Mouse (Mus musculus) small intestine, adult 2 months (tissue): ENCODE data around the gene Gm49661. TPM values are rescaled to one million over a fixed set of nuclear protein-coding genes. Genes with fewer than 3 reads are reported as not detected.

Source experiments
- H3K27ac ChIP-seq: fragments of 200-500 bp; 2 replicates; pipeline ENCODE4 v1.5.1; 2012; ENCODE audit warnings: low read depth, low read length, control low read depth, inconsistent platforms; ENCODE audit not compliant: insufficient read depth
- H3K27me3 ChIP-seq: fragments of 200-500 bp; 2 replicates; pipeline ENCODE4 v1.6.1; 2012; ENCODE audit warnings: mild to moderate bottlenecking, moderate library complexity, low read length, inconsistent platforms; ENCODE audit not compliant: control insufficient read depth, insufficient read depth
- H3K36me3 ChIP-seq: fragments of 200-500 bp; 2 replicates; pipeline ENCODE4 v1.6.1; 2012; ENCODE audit warnings: mild to moderate bottlenecking, low read length, control low read depth, inconsistent platforms; ENCODE audit not compliant: control insufficient read depth, insufficient read depth
- H3K4me1 ChIP-seq: fragments of 200-500 bp; 2 replicates; pipeline ENCODE4 v1.6.1; 2012; ENCODE audit warnings: low read length, inconsistent platforms, mixed read lengths; ENCODE audit not compliant: control insufficient read depth, insufficient read depth, insufficient read length
- H3K4me3 ChIP-seq: fragments of 200-500 bp; 2 replicates; pipeline ENCODE4 v1.5.1; 2012; ENCODE audit warnings: low read depth, mild to moderate bottlenecking, control low read depth, inconsistent platforms, low read length, moderate library complexity
- CTCF ChIP-seq: fragments of 200-500 bp; IDR thresholded peaks from 2 replicates; pipeline ENCODE4 v1.5.1; 2012; ENCODE audit warnings: low read depth, mild to moderate bottlenecking, control low read depth, inconsistent platforms, low read length, moderate library complexity, mixed read lengths; ENCODE audit not compliant: insufficient replicate concordance, insufficient read length; ENCODE audit errors: extremely low read depth
- POLR2A ChIP-seq: fragments of 200-500 bp; IDR thresholded peaks from 2 replicates; pipeline ENCODE4 v1.6.1; 2012; ENCODE audit warnings: low read depth, mild to moderate bottlenecking, control low read depth, inconsistent platforms, low read length, moderate library complexity
- WGBS: fragments of 180-500 bp; shearing (Covaris S2); methylation state at CpG from one replicate; pipeline ENCODE4 v1.1.7; 2018; 5-methylcytosine and 5-hydroxymethylcytosine counted together
- polyA plus RNA-seq: library from polyadenylated mRNA; depleted of rRNA; stranded (reverse); fragments of >200 nt; gene quantifications from 2 replicates; pipeline ENCODE4 v1.2.3, GENCODE M21; 2012

Gm49661 gene
- polyA plus RNA-seq, 1 experiment, result not detected

DNA sequence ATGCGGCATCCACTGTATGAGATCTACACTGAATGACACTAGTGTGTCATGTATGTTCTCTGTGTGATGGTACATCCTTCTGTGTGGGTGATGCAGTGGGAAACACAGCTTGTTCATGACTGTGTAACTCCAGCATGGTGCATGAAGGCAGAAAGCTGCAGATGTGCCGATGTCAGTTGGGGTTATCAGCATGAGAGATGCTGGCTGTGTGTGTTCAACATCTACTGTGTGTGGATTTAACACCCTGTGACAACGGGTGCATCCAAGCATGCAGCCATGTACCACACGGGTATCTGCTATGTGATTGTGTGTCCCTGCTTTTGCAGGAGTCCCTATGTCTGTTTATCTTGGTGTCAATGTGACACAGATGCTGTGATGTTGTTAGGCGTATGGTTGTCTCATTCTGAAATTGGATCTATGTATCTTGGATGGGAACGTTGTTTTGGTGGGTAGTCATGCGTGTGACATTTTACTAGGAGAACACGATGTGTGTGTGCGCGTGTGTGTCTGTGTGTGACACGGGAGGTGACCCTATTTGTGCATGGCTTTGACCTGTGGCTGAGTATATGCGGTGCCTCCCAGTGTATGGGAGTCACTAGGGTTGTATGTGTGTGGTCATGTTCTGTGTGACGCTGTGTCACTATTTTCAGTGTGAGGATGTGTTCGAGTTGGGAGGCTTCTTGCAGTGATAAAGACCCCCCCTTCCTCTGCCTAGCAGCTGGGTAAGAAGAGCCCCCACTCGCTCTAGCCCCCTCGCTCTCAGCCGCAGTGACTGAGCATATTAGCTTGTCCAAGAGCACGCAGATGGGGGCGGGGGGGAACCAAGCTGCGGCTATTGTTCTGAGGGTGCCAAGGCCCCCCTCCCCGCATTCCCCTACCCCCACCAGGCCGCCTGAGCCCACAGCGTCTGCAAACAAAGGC lies 32.9 kb downstream of the Gm49661 start:
- Histone ChIP-seq H3K27me3 (peaks cover 31% of the 10 kb centered on the region), H3K27ac (no peak overlapping the region), H3K4me3 (peak overlapping the region; percentile 52), H3K4me1 (peaks cover 3% of the 10 kb centered on the region; the same call in 1 of the 2 replicates), H3K36me3 (no peaks in the 10 kb centered on the region)
- WGBS, result 22% methylated on average over 23 of the region's 23 CpGs
- TF ChIP-seq CTCF (no peak), POLR2A (no peak)

- Histone ChIP-seq H3K36me3 (no peaks in the 10 kb centered on the region), H3K4me3 (no peak overlapping the region), H3K27me3 (peaks cover 33% of the 10 kb centered on the region), H3K27ac (no peak overlapping the region), H3K4me1 (peaks cover 3% of the 10 kb centered on the region; the same call in 1 of the 2 replicates)
- TF ChIP-seq CTCF (no peak), POLR2A (no peak)
- 9% methylated on average over 14 of the region's 14 CpGs for whole genome bisulfite sequencing
Measured at GRCm38 (mm10) chr8:84935489-84935888, 33.7 kb downstream of the Gm49661 start.

- H3K4me1 ChIP-seq, result peaks cover 3% of the 10 kb centered on the region; the same call in 1 of the 2 replicates
- H3K27ac ChIP-seq, result no peak overlapping the region
- no peak overlapping the region for H3K4me3 ChIP-seq
- H3K27me3 ChIP-seq, result peaks cover 35% of the 10 kb centered on the region
- TF ChIP-seq CTCF, result no peak
- TF ChIP-seq POLR2A, result no peak
- H3K36me3 ChIP-seq, result no peaks in the 10 kb centered on the region
- WGBS, result 4% methylated on average over 15 of the region's 15 CpGs
Measured at GRCm38 (mm10) chr8:84934860-84935259, 34.4 kb downstream of the Gm49661 start.

GRCm38 (mm10) chr8:84933767-84934559 lies 35.3 kb downstream of the Gm49661 start:
- Histone ChIP-seq H3K27me3 (peaks cover 44% of the 10 kb centered on the region), H3K36me3 (no peaks in the 10 kb centered on the region), H3K4me3 (no peak overlapping the region), H3K4me1 (peaks cover 5% of the 10 kb centered on the region; the same call in 1 of the 2 replicates), H3K27ac (no peak overlapping the region)
- no peak for TF ChIP-seq CTCF
- no peak for TF ChIP-seq POLR2A
- 71% methylated on average over 16 of the region's 16 CpGs for WGBS

DNA sequence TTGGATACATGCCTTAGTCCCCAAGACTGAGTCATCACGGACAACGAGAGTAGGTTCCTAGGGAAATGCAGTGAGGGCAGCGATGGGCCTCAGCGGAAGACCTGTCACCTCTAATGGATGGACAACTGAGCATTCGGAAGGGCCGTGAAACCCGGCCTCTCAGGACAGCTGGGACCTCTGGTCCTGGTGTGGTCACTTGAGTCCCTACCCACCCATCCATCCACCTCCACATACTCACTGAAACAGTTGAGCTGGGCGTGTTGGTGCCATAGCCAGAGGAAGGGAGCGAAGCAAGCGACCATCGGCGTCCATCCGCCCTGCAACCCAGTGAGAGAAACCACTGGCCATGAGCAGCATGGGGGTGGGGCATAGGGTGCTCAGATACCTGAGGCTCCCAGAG lies 38.7 kb downstream of the Gm49661 start:
- no peak overlapping the region for H3K4me3 ChIP-seq
- no peaks in the 10 kb centered on the region for H3K36me3 ChIP-seq
- TF ChIP-seq CTCF, result no peak
- no peak for TF ChIP-seq POLR2A
- H3K4me1 ChIP-seq, result 0 out of 2 replicates have a peak, but pooled peaks cover 3% of the 10 kb centered on the region
- 84% methylated on average over 13 of the region's 13 CpGs for WGBS
- no peak overlapping the region for H3K27ac ChIP-seq
- H3K27me3 ChIP-seq, result peaks cover 31% of the 10 kb centered on the region

DNA sequence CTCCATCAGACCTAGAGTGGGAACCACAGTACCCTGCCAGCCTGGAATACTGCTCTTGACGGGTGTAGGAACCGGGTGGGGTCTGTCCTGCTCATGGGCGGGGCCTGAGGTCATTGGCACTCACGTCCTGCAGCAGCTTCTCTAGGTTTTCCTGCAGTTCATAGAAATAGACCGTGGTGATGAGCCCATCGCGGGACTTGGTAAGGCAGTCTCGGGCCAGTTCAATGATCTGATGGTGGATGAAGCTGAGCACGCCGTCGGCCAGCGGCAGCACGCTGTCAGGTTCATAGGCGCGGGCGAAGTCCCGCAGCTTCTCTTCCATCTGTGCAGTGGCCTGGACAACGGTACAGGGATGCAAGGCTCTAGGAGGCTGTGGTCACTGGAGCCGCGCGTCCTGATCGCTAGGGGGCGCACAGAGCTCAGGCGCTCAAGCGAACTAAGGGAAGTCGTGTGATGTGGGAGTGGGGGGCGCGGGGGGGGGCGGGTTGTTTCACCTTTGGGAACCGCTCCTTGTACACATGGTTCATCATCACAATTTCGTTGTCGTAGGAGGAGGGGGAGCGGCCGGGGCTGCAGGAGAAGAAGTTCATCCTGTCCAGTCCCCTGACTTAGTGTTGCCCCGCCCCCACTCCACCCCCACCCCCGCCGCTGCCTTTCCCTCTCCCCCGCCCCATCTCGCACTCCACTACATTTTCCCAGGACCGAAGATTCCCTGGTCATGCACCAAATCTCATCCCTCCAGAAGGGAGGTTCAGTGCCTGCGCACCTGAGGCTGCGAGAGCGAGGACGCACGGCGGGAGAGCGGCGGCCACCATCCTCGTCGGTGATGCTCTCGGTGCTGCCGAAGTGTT lies 40.6 kb downstream of the Gm49661 start:
- Histone ChIP-seq H3K27ac (no peak overlapping the region), H3K27me3 (peaks cover 21% of the 10 kb centered on the region), H3K4me3 (no peak overlapping the region), H3K36me3 (no peaks in the 10 kb centered on the region), H3K4me1 (0 out of 2 replicates have a peak, but pooled peaks cover 3% of the 10 kb centered on the region)
- 5% methylated on average over 52 of the region's 52 CpGs for WGBS
- no peak for TF ChIP-seq POLR2A
- TF ChIP-seq CTCF, result peak; percentile 75; the same call in 1 of the 2 replicates

- TF ChIP-seq POLR2A (no peak), CTCF (no peak)
- peaks cover 21% of the 10 kb centered on the region for H3K27me3 ChIP-seq
Measured at GRCm38 (mm10) chr8:84927513-84927912, 41.7 kb downstream of the Gm49661 start.

More at GRCm38 (mm10) chr8:84927513-84927912, 41.7 kb downstream of the Gm49661 start:
- no peaks in the 10 kb centered on the region for H3K36me3 ChIP-seq
- no peak overlapping the region for H3K4me3 ChIP-seq
- 92% methylated on average over 1 of the region's 1 CpGs for WGBS
- 0 out of 2 replicates have a peak, but pooled peaks cover 3% of the 10 kb centered on the region for H3K4me1 ChIP-seq
- H3K27ac ChIP-seq, result no peak overlapping the region
